Mouse (Mus musculus) kidney, adult 9 months (tissue): ENCODE results near the gene Chrna4.

Experiments used
- DNase-seq: peaks from one replicate; pipeline ENCODE4 v3.0.0; 2022

Gene Chrna4

DNA sequence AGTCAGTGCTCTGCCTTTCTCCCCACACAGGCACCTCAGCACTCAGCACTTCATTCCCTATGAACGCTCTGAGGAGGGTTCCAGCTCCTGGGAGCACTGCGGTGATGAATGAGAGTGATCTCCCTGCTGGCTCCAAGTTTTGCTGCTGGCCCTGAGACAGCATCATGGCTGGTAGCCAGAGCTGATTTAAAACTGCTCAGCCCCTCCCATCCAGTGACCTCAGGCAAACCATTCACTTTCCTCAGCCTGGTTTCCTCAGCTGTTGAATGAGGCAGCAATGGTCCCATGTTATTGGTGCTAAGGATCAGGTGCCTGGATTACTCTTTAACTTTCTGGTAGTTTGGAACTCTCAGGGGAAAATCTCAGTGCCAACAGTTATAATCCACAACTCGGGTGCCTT, at the start of gene Chrna4:
TSS of gene Chrna4 (minus strand) at position 110 of the 400 bp plus-strand sequence.
- DNase-seq: peak; percentile 90

DNA sequence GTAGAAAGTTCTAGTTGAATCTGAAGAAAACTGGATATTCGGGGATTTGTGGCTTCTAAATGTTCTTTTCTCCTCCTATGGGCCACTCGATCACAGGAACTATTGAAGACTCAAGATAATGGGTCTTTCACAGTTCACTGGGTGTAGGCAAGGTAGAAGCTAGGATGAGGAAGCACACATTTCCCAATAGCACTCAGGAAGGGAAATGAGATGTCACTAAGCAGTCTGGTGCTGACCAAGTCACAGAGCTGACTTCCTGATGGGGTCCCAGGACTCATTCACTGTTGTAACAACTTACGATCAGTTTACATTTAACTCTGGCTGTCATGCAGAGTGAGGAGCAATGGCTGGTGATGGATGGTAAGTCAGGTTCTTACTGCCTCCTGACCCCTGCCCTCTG, 46.8 kb upstream of the Chrna4 start:
- DNase-seq: no peak

- no peak for DNase-seq
Measured at GRCm38 (mm10) chr2:181084997-181085396, 41.7 kb upstream of the Chrna4 start.

DNA sequence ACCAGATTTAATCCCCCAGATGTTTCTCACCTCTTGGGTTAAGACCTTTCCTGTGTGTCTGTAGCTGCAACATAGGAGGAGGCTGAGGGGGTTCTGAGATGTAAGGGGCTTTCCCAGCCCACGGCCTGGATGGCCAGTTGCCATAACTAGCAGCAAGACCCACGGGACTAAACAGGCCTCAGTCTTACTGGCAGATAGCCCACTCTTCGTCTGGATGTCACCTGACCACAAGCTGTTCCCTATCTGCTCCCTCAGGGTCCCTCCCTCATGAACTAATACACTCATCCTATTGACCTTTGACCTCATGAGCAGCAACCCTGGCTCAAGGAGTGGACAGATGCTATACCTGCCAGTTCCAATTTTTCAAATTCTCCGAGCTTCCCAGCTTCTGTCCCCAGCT, 40.6 kb upstream of the Chrna4 start:
- no peak for DNase-seq

DNA sequence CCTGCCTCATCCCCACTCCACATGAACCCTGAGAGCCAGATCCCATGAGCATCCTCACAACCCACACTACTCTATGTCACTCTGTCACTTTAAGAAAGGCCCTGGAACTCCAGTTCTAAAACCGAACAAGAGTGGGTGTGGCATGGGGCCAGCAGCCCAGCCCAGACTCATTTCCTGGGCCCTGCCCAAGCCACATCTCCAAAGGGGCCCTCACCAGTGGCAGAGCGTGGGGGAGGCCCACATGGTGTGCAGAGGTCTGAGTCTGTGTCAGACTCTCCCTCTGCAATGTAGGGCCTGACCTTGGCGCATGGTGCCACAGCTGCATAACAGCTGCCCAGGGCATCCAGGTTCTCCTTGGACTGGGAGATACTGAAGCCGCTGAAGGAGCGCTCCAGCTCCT, 37.5 kb upstream of the Chrna4 start:
- no peak for DNase-seq

- DNase-seq: no peak
Measured at GRCm38 (mm10) chr2:181079518-181079917, 36.2 kb upstream of the Chrna4 start.

DNA sequence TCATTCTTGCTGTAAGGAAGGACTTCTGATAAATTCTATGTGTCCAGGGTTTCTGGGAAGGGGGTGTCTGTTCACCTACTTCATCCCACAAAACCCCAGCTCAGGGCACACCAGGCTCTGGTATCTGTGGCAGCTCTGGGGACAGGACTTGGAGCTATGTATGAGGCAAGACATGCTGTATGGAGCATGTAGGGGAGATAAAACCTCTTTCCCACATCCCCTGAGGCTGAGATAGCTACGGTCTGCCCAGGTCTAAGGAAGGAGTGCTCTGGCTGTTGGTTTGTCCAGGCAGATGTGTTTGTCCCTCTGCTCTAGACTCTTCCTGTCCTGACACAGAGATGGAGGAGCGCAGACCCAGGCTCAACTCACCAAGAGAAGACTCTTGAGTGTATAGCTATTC, 35.6 kb upstream of the Chrna4 start:
- DNase-seq: no peak

- no peak for DNase-seq
Measured at GRCm38 (mm10) chr2:181075501-181075900, 32.2 kb upstream of the Chrna4 start.

- DNase-seq: no peak
Measured at GRCm38 (mm10) chr2:181072403-181072714, 29.0 kb upstream of the Chrna4 start.

- DNase-seq: peak; percentile 89
Measured at GRCm38 (mm10) chr2:181071706-181072402, 28.5 kb upstream of the Chrna4 start.

GRCm38 (mm10) chr2:181070136-181070535, 26.8 kb upstream of the Chrna4 start:
- DNase-seq: no peak

DNA sequence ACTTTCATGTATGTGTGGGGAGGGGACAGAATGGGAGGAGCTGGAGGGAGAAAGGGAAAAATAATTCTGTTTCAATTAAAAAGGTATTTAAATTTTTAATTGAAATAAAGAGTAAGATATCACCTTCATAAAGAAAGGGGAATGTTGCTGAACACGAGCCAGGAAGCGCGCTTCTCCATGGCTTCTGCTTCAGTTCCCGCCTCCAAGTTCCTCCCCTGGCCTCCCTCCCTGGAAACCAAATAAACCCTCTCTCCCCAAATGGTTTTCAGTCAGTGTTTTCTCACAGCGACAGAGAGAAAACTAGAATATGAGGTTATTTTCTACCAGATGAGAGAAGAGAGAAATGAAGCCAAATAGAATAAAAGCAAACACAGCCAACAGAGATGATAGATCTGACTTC, 25.2 kb upstream of the Chrna4 start:
- DNase-seq: no peak

DNA sequence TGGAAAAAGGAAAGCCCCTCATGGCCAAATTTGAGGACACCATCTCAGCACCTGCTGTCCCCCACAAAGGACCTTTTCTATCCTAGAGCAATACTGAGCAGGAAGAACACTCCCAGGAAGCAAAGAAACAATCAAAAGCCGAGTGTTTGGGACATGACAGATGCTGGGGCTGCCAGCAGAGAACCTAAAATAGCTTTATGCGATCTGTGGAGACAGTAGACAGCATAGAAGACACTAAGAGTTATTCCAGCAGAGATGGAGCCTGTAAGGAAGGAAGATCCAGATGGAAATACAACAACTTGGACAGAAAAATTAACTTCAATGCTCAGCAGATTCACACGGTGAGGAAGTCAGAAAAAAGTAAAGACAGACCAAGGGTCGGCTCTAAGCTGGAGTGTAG, 22.5 kb upstream of the Chrna4 start:
- no peak for DNase-seq

- DNase-seq: peak; percentile 85
Measured at GRCm38 (mm10) chr2:181060127-181060526, 16.8 kb upstream of the Chrna4 start.

DNA sequence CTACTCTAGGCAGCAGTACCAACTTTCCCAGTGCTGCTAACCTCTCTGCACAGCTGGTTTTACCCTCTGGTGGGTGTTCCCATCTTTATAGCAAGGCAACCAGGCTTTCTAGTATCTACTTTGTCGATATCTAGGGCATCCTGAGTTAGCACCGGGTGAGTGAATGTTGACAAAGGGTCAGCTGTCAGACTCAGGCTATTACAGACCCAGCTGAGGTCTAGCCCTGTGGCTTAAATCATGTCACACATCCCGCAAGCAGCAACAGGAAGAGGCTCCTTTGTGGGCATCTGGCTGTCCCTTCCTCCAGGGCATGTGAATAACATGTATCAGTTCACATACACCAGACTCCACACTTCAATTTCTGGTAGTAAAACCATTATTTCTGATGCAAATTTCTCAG, 14.8 kb upstream of the Chrna4 start:
- no peak for DNase-seq

- DNase-seq: no peak
Measured at GRCm38 (mm10) chr2:181057341-181057740, 14.0 kb upstream of the Chrna4 start.

DNA sequence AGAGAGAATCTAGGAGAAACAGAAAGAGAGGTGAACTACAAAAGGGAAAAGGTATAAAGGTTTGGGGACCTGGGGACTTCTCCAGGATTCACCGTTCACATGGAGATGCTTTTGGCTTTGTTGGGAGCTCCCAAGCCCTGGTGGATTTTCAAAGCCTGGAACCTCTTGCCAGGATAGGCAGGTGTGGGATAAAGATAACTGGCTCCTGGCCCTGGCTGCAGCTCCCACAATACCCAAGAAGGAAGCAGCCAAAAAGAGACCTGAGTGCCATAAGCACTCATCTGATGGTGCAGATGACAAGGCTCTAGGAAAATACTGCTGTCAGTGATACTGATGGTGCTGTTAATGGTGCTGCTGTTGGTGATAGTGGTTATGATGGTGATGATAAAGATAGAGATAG, 8.8 kb upstream of the Chrna4 start:
- no peak for DNase-seq

GRCm38 (mm10) chr2:181048986-181049385, 5.6 kb upstream of the Chrna4 start:
- no peak for DNase-seq

- DNase-seq: no peak
Measured at GRCm38 (mm10) chr2:181048252-181048945, 5.1 kb upstream of the Chrna4 start.

DNA sequence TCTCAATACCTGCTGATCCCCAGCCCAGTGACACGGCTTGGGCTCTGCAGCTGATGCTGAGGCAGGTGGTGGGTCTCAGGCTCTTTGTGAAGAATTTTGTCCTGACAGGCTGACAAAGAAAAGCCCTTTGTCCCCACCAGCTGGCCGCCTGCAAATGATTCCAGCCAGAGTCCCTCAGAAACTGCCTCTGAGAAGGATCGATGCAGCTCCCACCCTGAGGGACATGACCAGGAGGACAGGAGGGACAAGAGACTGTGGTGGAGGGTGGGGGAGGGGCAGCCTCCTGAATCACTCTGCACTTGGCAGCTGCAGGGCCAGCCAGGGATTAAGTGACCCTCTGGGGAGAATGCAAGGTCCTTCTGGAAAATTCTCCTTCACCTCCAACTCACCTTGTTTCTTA, 655 bp upstream of the Chrna4 start:
- no peak for DNase-seq

GRCm38 (mm10) chr2:181042376-181042775, 970 bp downstream of the Chrna4 start:
- DNase-seq: no peak

DNA sequence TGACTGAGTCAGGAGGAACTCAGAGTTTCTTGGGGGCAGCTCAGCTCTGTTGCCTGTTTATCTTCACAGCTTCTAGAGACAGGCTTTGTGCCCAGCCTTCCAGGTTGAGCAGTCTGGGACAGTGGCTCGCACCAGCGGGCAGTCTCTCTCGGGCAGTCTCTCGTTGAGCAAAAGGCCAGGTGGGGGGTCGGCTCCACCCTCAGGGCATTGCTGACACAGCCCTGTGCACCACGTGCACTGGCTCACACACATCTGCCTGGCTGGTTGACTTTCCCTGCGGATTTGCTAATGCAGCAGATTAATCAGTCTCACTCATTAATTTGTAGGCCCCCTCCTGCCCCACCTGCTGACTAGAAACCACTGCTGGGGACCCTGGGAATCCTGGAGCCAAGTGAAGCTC, 1.4 kb downstream of the Chrna4 start:
- DNase-seq: peak; percentile 93

DNA sequence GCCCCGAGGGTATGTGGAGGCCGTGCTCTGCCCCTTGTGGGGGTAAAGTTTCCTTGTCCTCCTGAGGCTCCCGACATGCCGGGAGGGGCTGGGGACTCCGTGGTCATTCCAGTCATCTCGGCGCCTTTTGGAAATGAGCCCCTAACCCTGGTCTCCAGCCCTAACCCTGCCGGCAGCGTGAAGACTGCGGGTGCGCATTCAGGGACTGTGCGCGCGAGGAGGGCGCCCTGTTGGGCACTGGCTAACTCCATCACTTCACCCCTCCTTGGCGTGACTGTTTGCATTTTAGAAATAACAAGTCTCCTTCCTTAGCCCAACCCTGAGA, 4.0 kb downstream of the Chrna4 start:
- no peak for DNase-seq

GRCm38 (mm10) chr2:181038644-181039355, 4.5 kb downstream of the Chrna4 start:
- no peak for DNase-seq
